Mouse (Mus musculus): ENCODE data around the gene Aimp1.

DNA sequence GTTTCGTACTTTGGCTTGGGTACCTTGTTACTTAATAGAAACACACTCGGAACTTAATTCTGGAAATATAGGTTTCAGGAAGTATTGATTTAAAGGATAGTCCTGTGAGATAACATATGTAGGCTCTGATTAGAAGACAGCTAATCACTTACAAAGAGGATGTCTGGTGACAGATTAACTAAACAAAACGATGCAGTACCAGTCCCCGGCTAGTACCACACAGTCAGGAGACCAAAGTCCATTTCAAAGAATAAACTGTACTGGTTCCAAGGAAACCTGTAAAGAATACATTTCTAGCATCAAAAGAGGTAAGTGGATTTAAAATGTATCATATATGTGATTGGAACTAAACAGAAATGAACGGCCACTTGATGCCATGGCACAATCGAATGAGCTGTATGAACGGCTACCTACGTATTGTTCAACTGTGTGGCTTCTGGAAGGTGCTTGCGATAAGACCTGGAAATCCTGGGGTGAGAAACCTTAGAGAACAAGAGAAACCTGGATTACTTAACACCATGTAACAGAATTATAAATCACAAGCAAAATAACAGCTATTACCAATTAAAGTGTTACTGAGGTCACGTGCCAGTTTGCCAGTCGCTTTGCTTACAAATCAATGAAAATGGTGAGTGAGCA, 54.5 kb downstream of the Aimp1 start, which contains the start of gene Gimd1:
- TF ChIP-seq CTCF (IDR thresholded peaks at IDR 0.05; ENCODE audit: low read depth, low read length) (no peak), POLR2A (IDR thresholded peaks at IDR 0.05; ENCODE audit: borderline replicate concordance, low read depth, low read length) (no peak)
